Mouse (Mus musculus) embryonic facial prominence, embryonic 11.5 days (tissue): Measurements from ENCODE around the gene Gpc3. TPM values are rescaled to one million over a fixed set of nuclear protein-coding genes. Genes with fewer than 3 reads are reported as not detected.

Source experiments
- ATAC-seq: fragments of 200-750 bp; cut with Nextera tagmentation; replicated peaks from 2 replicates; pipeline ENCODE4 v1.8.0; 2017; ENCODE audit warnings: low read depth; ENCODE audit not compliant: insufficient number of reproducible peaks, low FRiP score, low TSS enrichment
- DNase-seq: peaks from one replicate; pipeline ENCODE4 v3.0.0-alpha.2; 2015; ENCODE audit warnings: low spot score
- H3K27ac ChIP-seq: fragments of 300-500 bp; sonication (generic); replicated peaks from 2 replicates; pipeline ENCODE4 v1.5.1; 2014; ENCODE audit warnings: mild to moderate bottlenecking, low read depth, low read length, control low read depth
- H3K27me3 ChIP-seq: fragments of 300-500 bp; sonication (generic); 2 replicates; pipeline ENCODE4 v1.6.1; 2014; ENCODE audit warnings: mild to moderate bottlenecking, low read length, moderate library complexity, mixed read lengths; ENCODE audit not compliant: control insufficient read depth, insufficient read depth
- H3K36me3 ChIP-seq: fragments of 300-500 bp; sonication (generic); replicated peaks from 2 replicates; pipeline ENCODE4 v1.6.1; 2014; ENCODE audit warnings: low read depth, mild to moderate bottlenecking, low read length, moderate library complexity, mixed read lengths; ENCODE audit not compliant: control insufficient read depth, insufficient read depth
- H3K4me1 ChIP-seq: fragments of 300-500 bp; sonication (generic); 2 replicates; pipeline ENCODE4 v1.6.1; 2014; ENCODE audit warnings: low read length, mixed read lengths; ENCODE audit not compliant: control insufficient read depth, insufficient read depth
- H3K4me2 ChIP-seq: fragments of 300-500 bp; sonication (generic); 2 replicates; pipeline ENCODE4 v1.6.1; 2014; ENCODE audit warnings: low read depth, mild to moderate bottlenecking, control low read depth, low read length, moderate library complexity
- H3K4me3 ChIP-seq: fragments of 300-500 bp; sonication (generic); 2 replicates; pipeline ENCODE4 v1.5.1; 2014; ENCODE audit warnings: low read depth, low read length, control low read depth
- H3K9ac ChIP-seq: fragments of 300-500 bp; sonication (generic); replicated peaks from 2 replicates; pipeline ENCODE4 v1.6.1; 2014; ENCODE audit warnings: mild to moderate bottlenecking, control low read depth, low read length
- H3K9me3 ChIP-seq: fragments of 300-500 bp; sonication (generic); replicated peaks from 2 replicates; pipeline ENCODE4 v1.6.1; 2016; ENCODE audit warnings: mild to moderate bottlenecking, low read length, inconsistent platforms, mixed read lengths; ENCODE audit not compliant: control insufficient read depth
- WGBS: fragments of 180-500 bp; shearing (Covaris S2); extraction: QIAGEN DNeasy Blood & Tissue Kit; methylation state at CpG from one replicate; pipeline ENCODE4 v1.1.7; 2014; 5-methylcytosine and 5-hydroxymethylcytosine counted together
- polyA plus RNA-seq: library from polyadenylated mRNA; unstranded; fragments of >200 nt; fragmentation: Nextera tagmentation; extraction: Ambion mirVana; gene quantifications from 2 replicates; pipeline ENCODE4 v1.2.1, GENCODE M21; 2014

Gpc3 gene
- polyA plus RNA-seq, 1 experiment from 2014 or later: 944 TPM

DNA sequence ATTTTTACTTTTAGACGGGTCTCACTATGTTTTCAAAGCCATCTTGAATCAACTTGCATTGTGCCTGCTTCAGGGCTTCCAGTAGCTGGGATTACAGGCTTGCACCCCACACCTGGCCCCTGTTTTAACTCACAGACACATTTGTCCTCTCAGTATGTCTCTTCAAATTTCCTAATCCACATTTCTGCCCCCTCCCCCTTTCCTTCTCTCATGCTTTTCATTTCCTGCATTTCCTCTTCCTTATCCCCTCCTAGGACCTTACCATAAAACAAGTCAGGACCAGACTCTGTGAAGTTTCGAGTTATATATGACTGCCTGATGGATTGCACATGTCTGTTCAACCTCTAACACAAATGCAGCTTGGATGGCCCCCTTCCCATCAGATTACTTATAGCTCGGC lies 167.2 kb downstream of the Gpc3 start:
- DNase-seq: peak; percentile 21
- no peak overlapping the region for H3K27ac ChIP-seq
- WGBS: 26% methylated on average over 3 of the region's 3 CpGs

GRCm38 (mm10) chrX:52444977-52445376 lies 168.8 kb downstream of the Gpc3 start:
- Histone ChIP-seq H3K4me1 (no peaks in the 10 kb centered on the region), H3K4me2 (no peak overlapping the region), H3K27ac (no peak overlapping the region), H3K27me3 (no peaks in the 10 kb centered on the region), H3K9ac (no peak overlapping the region), H3K9me3 (no peaks in the 10 kb centered on the region), H3K4me3 (no peak overlapping the region), H3K36me3 (no peaks in the 10 kb centered on the region)
- 40% methylated on average over 2 of the region's 2 CpGs for whole genome bisulfite sequencing
- DNase-seq: peak; percentile 49
- no peak for ATAC-seq

More for the DNA sequence above, 167.2 kb downstream of the Gpc3 start:
- ATAC-seq: 0 out of 2 replicates have a peak, but pooled peaks have one; percentile 34
- no peak overlapping the region for H3K9ac ChIP-seq
- no peaks in the 10 kb centered on the region for H3K27me3 ChIP-seq
- no peaks in the 10 kb centered on the region for H3K4me1 ChIP-seq
- H3K4me3 ChIP-seq: no peak overlapping the region
- no peak overlapping the region for H3K4me2 ChIP-seq
- H3K9me3 ChIP-seq: no peaks in the 10 kb centered on the region
- H3K36me3 ChIP-seq: no peaks in the 10 kb centered on the region

GRCm38 (mm10) chrX:52441798-52442197 lies 172.0 kb downstream of the Gpc3 start:
- DNase-seq: peak; percentile 45
- no peak overlapping the region for H3K4me2 ChIP-seq
- no peaks in the 10 kb centered on the region for H3K27me3 ChIP-seq
- no peak overlapping the region for H3K27ac ChIP-seq
- no peak for ATAC-seq
- H3K9me3 ChIP-seq: no peaks in the 10 kb centered on the region
- H3K4me1 ChIP-seq: no peaks in the 10 kb centered on the region
- H3K4me3 ChIP-seq: no peak overlapping the region
- 68% methylated on average over 3 of the region's 3 CpGs for WGBS
- no peaks in the 10 kb centered on the region for H3K36me3 ChIP-seq
- H3K9ac ChIP-seq: no peak overlapping the region

- Histone ChIP-seq H3K9me3 (no peaks in the 10 kb centered on the region), H3K4me2 (no peak overlapping the region), H3K36me3 (no peaks in the 10 kb centered on the region), H3K4me1 (no peaks in the 10 kb centered on the region), H3K4me3 (no peak overlapping the region), H3K27me3 (no peaks in the 10 kb centered on the region), H3K9ac (no peak overlapping the region), H3K27ac (no peak overlapping the region)
- DNase-seq (no peak), ATAC-seq (no peak)
- 73% methylated on average over 5 of the region's 5 CpGs for WGBS
Observed at GRCm38 (mm10) chrX:52439421-52439820, 174.3 kb downstream of the Gpc3 start.

DNA sequence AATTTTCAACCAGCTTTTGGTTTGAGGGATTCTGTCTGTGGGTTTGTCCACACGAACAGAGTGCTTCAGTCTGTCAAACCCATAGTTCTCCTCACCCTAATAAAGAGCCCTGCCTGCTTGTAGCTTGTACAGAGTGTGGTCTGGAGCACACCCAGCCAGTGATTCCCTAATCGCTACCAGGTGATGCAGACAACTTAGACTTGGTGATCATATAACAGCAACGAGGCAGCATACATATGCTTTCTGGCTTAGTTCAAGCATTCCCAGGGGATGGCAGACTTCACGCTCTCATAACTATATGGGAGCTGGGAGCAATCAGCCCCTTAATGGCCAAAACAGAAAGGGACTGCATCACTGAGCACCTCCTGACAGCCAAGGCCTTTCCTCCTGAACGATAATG lies 188.1 kb downstream of the Gpc3 start:
- 43% methylated on average over 5 of the region's 5 CpGs for WGBS
- ATAC-seq: no peak

DNA sequence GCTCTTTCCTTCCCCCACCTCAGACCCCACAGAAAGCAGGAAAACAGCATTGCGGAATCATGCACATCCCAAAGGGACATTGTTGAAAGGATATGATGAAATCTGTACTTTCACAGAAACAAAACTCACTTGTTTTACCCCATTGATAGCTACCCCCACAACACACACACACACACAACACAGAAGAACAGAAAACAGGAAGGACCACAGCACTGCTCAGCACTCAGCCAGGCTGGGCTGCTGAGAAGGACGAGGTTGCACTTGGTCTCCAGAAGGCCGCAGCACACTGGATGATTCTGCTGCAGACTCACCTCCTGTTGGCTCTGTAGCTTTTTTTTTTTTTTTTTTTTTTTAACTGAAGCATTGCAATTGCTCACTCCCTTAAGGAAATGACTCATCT lies 193.9 kb downstream of the Gpc3 start:
- H3K9me3 ChIP-seq: no peaks in the 10 kb centered on the region
- DNase-seq: no peak
- ATAC-seq: no peak
- no peaks in the 10 kb centered on the region for H3K36me3 ChIP-seq
- H3K4me1 ChIP-seq: no peaks in the 10 kb centered on the region
- H3K4me3 ChIP-seq: no peak overlapping the region
- no peak overlapping the region for H3K27ac ChIP-seq
- no peak overlapping the region for H3K4me2 ChIP-seq
- no peaks in the 10 kb centered on the region for H3K27me3 ChIP-seq
- 80% methylated on average over 3 of the region's 3 CpGs for WGBS
- no peak overlapping the region for H3K9ac ChIP-seq

More for the DNA sequence above, 188.1 kb downstream of the Gpc3 start:
- no peak overlapping the region for H3K9ac ChIP-seq
- H3K36me3 ChIP-seq: no peaks in the 10 kb centered on the region
- no peak overlapping the region for H3K4me2 ChIP-seq
- no peaks in the 10 kb centered on the region for H3K27me3 ChIP-seq
- peak; percentile 68 for DNase-seq
- H3K9me3 ChIP-seq: no peaks in the 10 kb centered on the region
- H3K27ac ChIP-seq: no peak overlapping the region
- no peaks in the 10 kb centered on the region for H3K4me1 ChIP-seq
- no peak overlapping the region for H3K4me3 ChIP-seq

GRCm38 (mm10) chrX:52412936-52413335 lies 200.8 kb downstream of the Gpc3 start:
- Histone ChIP-seq H3K36me3 (no peaks in the 10 kb centered on the region), H3K27ac (no peak overlapping the region), H3K4me1 (no peaks in the 10 kb centered on the region), H3K4me2 (no peak overlapping the region), H3K27me3 (no peaks in the 10 kb centered on the region), H3K9ac (no peak overlapping the region), H3K4me3 (no peak overlapping the region), H3K9me3 (no peaks in the 10 kb centered on the region)
- 79% methylated on average over 3 of the region's 3 CpGs for WGBS
- DNase-seq (no peak), ATAC-seq (no peak)

- no peak for ATAC-seq
- Histone ChIP-seq H3K27me3 (no peaks in the 10 kb centered on the region), H3K36me3 (no peaks in the 10 kb centered on the region), H3K4me2 (no peak overlapping the region), H3K4me3 (no peak overlapping the region), H3K9me3 (no peaks in the 10 kb centered on the region), H3K4me1 (no peaks in the 10 kb centered on the region), H3K27ac (no peak overlapping the region), H3K9ac (no peak overlapping the region)
- whole genome bisulfite sequencing: 91% methylated on average over 2 of the region's 2 CpGs
- DNase-seq: no peak
Observed at GRCm38 (mm10) chrX:52401188-52401587, 212.6 kb downstream of the Gpc3 start.
